Mouse (Mus musculus): ENCODE measurements around the gene Fam126b.

DNA sequence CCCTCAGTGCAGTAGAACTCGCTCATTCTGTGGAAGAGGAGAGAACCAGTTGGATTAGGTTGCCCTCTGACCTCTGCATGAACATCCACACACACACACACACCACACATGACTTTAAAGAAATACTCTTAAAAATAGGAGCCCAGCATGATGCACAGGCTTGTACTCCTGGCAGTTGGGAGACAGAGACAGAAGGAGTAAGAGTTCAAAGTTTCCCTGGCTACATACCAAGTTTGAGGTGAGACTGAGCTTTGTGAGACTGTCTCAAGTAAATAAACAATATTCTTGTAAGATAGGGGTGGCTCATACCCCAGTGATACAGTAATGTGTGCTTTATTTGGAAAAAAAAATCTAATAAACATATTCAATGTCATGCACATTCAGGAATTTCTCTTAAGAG is 1.4 kb upstream of the Fam126b start:
- no peak for TF ChIP-seq MAX (IDR thresholded peaks at IDR 0.05)
- TF ChIP-seq CTCF (IDR thresholded peaks at IDR 0.05; ENCODE audit: control insufficient read depth, insufficient read depth, insufficient read length): no peak
- TF ChIP-seq CEBPB (IDR thresholded peaks at IDR 0.05; ENCODE audit: low read depth): no peak
- TF ChIP-seq MYOD1 (IDR thresholded peaks at IDR 0.05; ENCODE audit: control insufficient read depth, insufficient read length, low read depth): no peak
- no peak for TF ChIP-seq MYOG (IDR thresholded peaks at IDR 0.05; ENCODE audit: control insufficient read depth, extremely low read depth, insufficient read length)
- no peak for TF ChIP-seq USF1 (IDR thresholded peaks at IDR 0.05; ENCODE audit: low read depth)
